Mouse (Mus musculus) heart, embryonic 13.5 days (tissue): ENCODE data around the gene Swap70. TPM values are rescaled to one million over a fixed set of nuclear protein-coding genes. Genes with fewer than 3 reads are reported as not detected.
A peak's percentile ranks its signal among the peaks of the same experiment; 100 is the strongest.

Experiments used
- ATAC-seq: fragments of 200-750 bp; cut with Nextera tagmentation; 2 replicates; pipeline ENCODE4 v1.8.0; 2017; ENCODE audit warnings: moderate TSS enrichment; ENCODE audit not compliant: insufficient number of reproducible peaks, low FRiP score, low TSS enrichment; ENCODE audit errors: extremely low read depth
- H3K27ac ChIP-seq: fragments of 300-500 bp; sonication (generic); replicated peaks from 2 replicates; pipeline ENCODE4 v1.5.1; 2015; ENCODE audit warnings: moderate library complexity, mild to moderate bottlenecking, inconsistent platforms
- H3K27me3 ChIP-seq: fragments of 300-500 bp; sonication (generic); replicated peaks from 2 replicates; pipeline ENCODE4 v1.6.1; 2015; ENCODE audit warnings: mild to moderate bottlenecking, inconsistent platforms
- H3K36me3 ChIP-seq: fragments of 300-500 bp; sonication (generic); 2 replicates; pipeline ENCODE4 v1.6.1; 2015; ENCODE audit warnings: mild to moderate bottlenecking, inconsistent platforms
- H3K4me1 ChIP-seq: fragments of 300-500 bp; sonication (generic); 2 replicates; pipeline ENCODE4 v1.6.1; 2015; ENCODE audit warnings: inconsistent platforms
- H3K4me2 ChIP-seq: fragments of 300-500 bp; sonication (generic); 2 replicates; pipeline ENCODE4 v1.6.1; 2015; ENCODE audit warnings: inconsistent platforms, mild to moderate bottlenecking, moderate library complexity
- H3K4me3 ChIP-seq: fragments of 300-500 bp; sonication (generic); 2 replicates; pipeline ENCODE4 v1.5.1; 2015; ENCODE audit warnings: moderate library complexity, mild to moderate bottlenecking, inconsistent platforms
- H3K9ac ChIP-seq: fragments of 300-500 bp; sonication (generic); 2 replicates; pipeline ENCODE4 v1.6.1; 2015; ENCODE audit warnings: inconsistent platforms, mild to moderate bottlenecking, moderate library complexity
- H3K9me3 ChIP-seq: fragments of 300-500 bp; sonication (generic); 2 replicates; pipeline ENCODE4 v1.6.1; 2016; ENCODE audit warnings: inconsistent platforms
- WGBS: fragments of 180-500 bp; shearing (Covaris S2); methylation state at CpG from one replicate; pipeline ENCODE4 v1.1.7; 2015; ENCODE audit warnings: mixed read lengths; 5-methylcytosine and 5-hydroxymethylcytosine counted together
- polyA plus RNA-seq: library from polyadenylated mRNA; unstranded; fragments of >200 nt; fragmentation: Nextera tagmentation; extraction: Ambion mirVana; gene quantifications from 2 replicates; pipeline ENCODE4 v1.2.1, GENCODE M21; 2015

Gene Swap70
- 18.6 and 20.7 TPM in 2 replicates for polyA plus RNA-seq

- H3K4me2 ChIP-seq: peak within 1 kb of the TSS; percentile 87
- H3K27ac ChIP-seq: peak within 1 kb of the TSS; percentile 96
- H3K27me3 ChIP-seq: no peaks in the 10 kb centered on the region
- H3K36me3 ChIP-seq: peaks cover 14% of the 10 kb centered on the region
- peak within 1 kb of the TSS; percentile 81 for H3K4me3 ChIP-seq
- H3K9me3 ChIP-seq: no peaks in the 10 kb centered on the region
- peak; percentile 100 for ATAC-seq
- peak within 1 kb of the TSS; percentile 95 for H3K9ac ChIP-seq
- WGBS: under 1% methylated on average over 73 of the region's 73 CpGs
- peaks cover 18% of the 10 kb centered on the region for H3K4me1 ChIP-seq
Observed at GRCm38 (mm10) chr7:110221586-110222481, at the start of gene Swap70. Gene Swap70 (plus strand): TSS chr7:110221711.

- Histone ChIP-seq H3K27me3 (no peaks in the 10 kb centered on the region), H3K9ac (no peak overlapping the region), H3K4me2 (no peak overlapping the region), H3K36me3 (no peaks in the 10 kb centered on the region), H3K27ac (no peak overlapping the region), H3K4me3 (no peak overlapping the region), H3K9me3 (no peaks in the 10 kb centered on the region), H3K4me1 (no peaks in the 10 kb centered on the region)
- ATAC-seq: no peak
- 84% methylated on average over 7 of the region's 7 CpGs for whole genome bisulfite sequencing
Observed at GRCm38 (mm10) chr7:110179208-110179607, 42.3 kb upstream of the Swap70 start.

- H3K4me3 ChIP-seq: no peak overlapping the region
- no peak overlapping the region for H3K4me2 ChIP-seq
- H3K9ac ChIP-seq: no peak overlapping the region
- H3K36me3 ChIP-seq: no peaks in the 10 kb centered on the region
- H3K9me3 ChIP-seq: no peaks in the 10 kb centered on the region
- no peaks in the 10 kb centered on the region for H3K4me1 ChIP-seq
- H3K27me3 ChIP-seq: no peaks in the 10 kb centered on the region
- no peak for ATAC-seq
- no peak overlapping the region for H3K27ac ChIP-seq
Observed at GRCm38 (mm10) chr7:110180613-110181012, 40.9 kb upstream of the Swap70 start.

- 63% methylated on average over 8 of the region's 8 CpGs for WGBS
- no peak for ATAC-seq
Observed at GRCm38 (mm10) chr7:110181446-110181845, 40.1 kb upstream of the Swap70 start.

GRCm38 (mm10) chr7:110184608-110185007, 36.9 kb upstream of the Swap70 start:
- Histone ChIP-seq H3K4me3 (no peak overlapping the region), H3K4me1 (no peaks in the 10 kb centered on the region), H3K27me3 (no peaks in the 10 kb centered on the region), H3K9me3 (no peaks in the 10 kb centered on the region), H3K36me3 (no peaks in the 10 kb centered on the region), H3K9ac (no peak overlapping the region), H3K4me2 (no peak overlapping the region), H3K27ac (no peak overlapping the region)
- WGBS: 72% methylated on average over 3 of the region's 3 CpGs
- no peak for ATAC-seq

More at GRCm38 (mm10) chr7:110181446-110181845, 40.1 kb upstream of the Swap70 start:
- Histone ChIP-seq H3K4me2 (no peak overlapping the region), H3K4me1 (no peaks in the 10 kb centered on the region), H3K27ac (no peak overlapping the region), H3K9ac (no peak overlapping the region), H3K9me3 (no peaks in the 10 kb centered on the region), H3K4me3 (no peak overlapping the region), H3K27me3 (no peaks in the 10 kb centered on the region), H3K36me3 (no peaks in the 10 kb centered on the region)

GRCm38 (mm10) chr7:110189951-110190350, 31.6 kb upstream of the Swap70 start:
- no peak for ATAC-seq
- Histone ChIP-seq H3K4me1 (no peaks in the 10 kb centered on the region), H3K4me3 (no peak overlapping the region), H3K9ac (no peak overlapping the region), H3K27me3 (no peaks in the 10 kb centered on the region), H3K9me3 (no peaks in the 10 kb centered on the region), H3K4me2 (no peak overlapping the region), H3K27ac (peak overlapping the region; percentile 46; the same call in 1 of the 2 replicates), H3K36me3 (no peaks in the 10 kb centered on the region)
- 51% methylated on average over 7 of the region's 7 CpGs for whole genome bisulfite sequencing

GRCm38 (mm10) chr7:110193186-110193585, 28.3 kb upstream of the Swap70 start:
- Histone ChIP-seq H3K4me3 (no peak overlapping the region), H3K36me3 (no peaks in the 10 kb centered on the region), H3K9ac (no peak overlapping the region), H3K27me3 (no peaks in the 10 kb centered on the region), H3K4me2 (no peak overlapping the region), H3K9me3 (no peaks in the 10 kb centered on the region), H3K27ac (no peak overlapping the region), H3K4me1 (no peaks in the 10 kb centered on the region)
- WGBS: 87% methylated on average over 3 of the region's 3 CpGs
- ATAC-seq: no peak

- no peak overlapping the region for H3K27ac ChIP-seq
- no peaks in the 10 kb centered on the region for H3K27me3 ChIP-seq
- no peak overlapping the region for H3K4me3 ChIP-seq
- 65% methylated on average over 7 of the region's 7 CpGs for WGBS
- no peak overlapping the region for H3K4me2 ChIP-seq
- no peak overlapping the region for H3K9ac ChIP-seq
- ATAC-seq: no peak
- no peaks in the 10 kb centered on the region for H3K9me3 ChIP-seq
- no peaks in the 10 kb centered on the region for H3K36me3 ChIP-seq
- no peaks in the 10 kb centered on the region for H3K4me1 ChIP-seq
Observed at GRCm38 (mm10) chr7:110197176-110197575, 24.3 kb upstream of the Swap70 start.

- no peak for ATAC-seq
- H3K4me2 ChIP-seq: no peak overlapping the region
- H3K4me3 ChIP-seq: no peak overlapping the region
- H3K4me1 ChIP-seq: no peaks in the 10 kb centered on the region
- no peaks in the 10 kb centered on the region for H3K27me3 ChIP-seq
- H3K36me3 ChIP-seq: no peaks in the 10 kb centered on the region; the same call in 1 of the 2 replicates
- 84% methylated on average over 6 of the region's 6 CpGs for WGBS
- no peak overlapping the region for H3K9ac ChIP-seq
- H3K9me3 ChIP-seq: peaks cover 4% of the 10 kb centered on the region; the same call in 1 of the 2 replicates
- no peak overlapping the region for H3K27ac ChIP-seq
Observed at GRCm38 (mm10) chr7:110201933-110202332, 19.6 kb upstream of the Swap70 start.

GRCm38 (mm10) chr7:110204208-110204607, 17.3 kb upstream of the Swap70 start:
- Histone ChIP-seq H3K27ac (no peak overlapping the region), H3K27me3 (no peaks in the 10 kb centered on the region), H3K9ac (no peak overlapping the region), H3K4me2 (no peak overlapping the region), H3K4me1 (no peaks in the 10 kb centered on the region), H3K4me3 (no peak overlapping the region), H3K36me3 (no peaks in the 10 kb centered on the region; the same call in 1 of the 2 replicates), H3K9me3 (peaks cover 16% of the 10 kb centered on the region)
- 76% methylated on average over 4 of the region's 4 CpGs for WGBS
- ATAC-seq: no peak

GRCm38 (mm10) chr7:110208341-110208740, 13.2 kb upstream of the Swap70 start:
- Histone ChIP-seq H3K4me2 (no peak overlapping the region), H3K4me3 (no peak overlapping the region), H3K4me1 (peaks cover 5% of the 10 kb centered on the region; the same call in 1 of the 2 replicates), H3K27me3 (no peaks in the 10 kb centered on the region), H3K9me3 (peaks cover 16% of the 10 kb centered on the region), H3K27ac (no peak overlapping the region), H3K9ac (no peak overlapping the region), H3K36me3 (no peaks in the 10 kb centered on the region; the same call in 1 of the 2 replicates)
- WGBS: 80% methylated on average over 6 of the region's 6 CpGs
- ATAC-seq: no peak
